Mouse (Mus musculus) limb, embryonic 13.5 days (tissue): ENCODE data around the gene Gm11034. TPM values are rescaled to one million over a fixed set of nuclear protein-coding genes. Genes with fewer than 3 reads are reported as not detected.

Experiments used
- ATAC-seq: fragments of 200-750 bp; cut with Nextera tagmentation; 2 replicates; pipeline ENCODE4 v1.8.0; 2017; ENCODE audit warnings: low read depth, moderate number of reproducible peaks, moderate TSS enrichment; ENCODE audit not compliant: low FRiP score
- H3K27ac ChIP-seq: fragments of 300-500 bp; sonication (generic); 2 replicates; pipeline ENCODE4 v1.5.1; 2015; ENCODE audit warnings: inconsistent platforms, mild to moderate bottlenecking, moderate library complexity
- H3K27me3 ChIP-seq: fragments of 300-500 bp; sonication (generic); 2 replicates; pipeline ENCODE4 v1.6.1; 2015; ENCODE audit warnings: mild to moderate bottlenecking, inconsistent platforms
- H3K36me3 ChIP-seq: fragments of 300-500 bp; sonication (generic); 2 replicates; pipeline ENCODE4 v1.6.1; 2015; ENCODE audit warnings: inconsistent platforms, mild to moderate bottlenecking, moderate library complexity
- H3K4me1 ChIP-seq: fragments of 300-500 bp; sonication (generic); 2 replicates; pipeline ENCODE4 v1.6.1; 2015; ENCODE audit warnings: inconsistent platforms
- H3K4me2 ChIP-seq: fragments of 300-500 bp; sonication (generic); replicated peaks from 2 replicates; pipeline ENCODE4 v1.6.1; 2015; ENCODE audit warnings: inconsistent platforms, mild to moderate bottlenecking, moderate library complexity
- H3K4me3 ChIP-seq: fragments of 300-500 bp; sonication (generic); 2 replicates; pipeline ENCODE4 v1.5.1; 2015; ENCODE audit warnings: moderate library complexity, mild to moderate bottlenecking, inconsistent platforms
- H3K9ac ChIP-seq: fragments of 300-500 bp; sonication (generic); 2 replicates; pipeline ENCODE4 v1.6.1; 2015; ENCODE audit warnings: mild to moderate bottlenecking, inconsistent platforms
- H3K9me3 ChIP-seq: fragments of 300-500 bp; sonication (generic); 2 replicates; pipeline ENCODE4 v1.6.1; 2016; ENCODE audit warnings: inconsistent platforms
- WGBS: fragments of 180-500 bp; shearing (Covaris S2); methylation state at CpG from one replicate; pipeline ENCODE4 v1.1.7; 2015; 5-methylcytosine and 5-hydroxymethylcytosine counted together
- polyA plus RNA-seq: library from polyadenylated mRNA; unstranded; fragments of >200 nt; fragmentation: Nextera tagmentation; extraction: Ambion mirVana; gene quantifications from 2 replicates; pipeline ENCODE4 v1.2.1, GENCODE M21; 2015

Gm11034 gene
- polyA plus RNA-seq: not detected in 2 replicates

GRCm38 (mm10) chr8:72213536-72213935, at the start of gene Gm11034:
Gene Gm11034, minus strand, starts transcription at chr8:72213636.
- Histone ChIP-seq H3K4me1 (no peaks in the 10 kb centered on the region), H3K4me3 (no peak within 1 kb of the TSS), H3K27me3 (no peaks in the 10 kb centered on the region), H3K36me3 (no peaks in the 10 kb centered on the region), H3K27ac (no peak within 1 kb of the TSS), H3K4me2 (no peak within 1 kb of the TSS), H3K9me3 (no peaks in the 10 kb centered on the region), H3K9ac (no peak within 1 kb of the TSS)
- no peak for ATAC-seq
- 83% methylated on average over 4 of the region's 4 CpGs for WGBS

- 83% methylated on average over 2 of the region's 2 CpGs for WGBS
- no peaks in the 10 kb centered on the region for H3K36me3 ChIP-seq
- H3K9ac ChIP-seq: no peak overlapping the region
- peaks cover 5% of the 10 kb centered on the region; the same call in 1 of the 2 replicates for H3K4me1 ChIP-seq
- no peak overlapping the region for H3K27ac ChIP-seq
- H3K4me3 ChIP-seq: no peak overlapping the region
- H3K27me3 ChIP-seq: no peaks in the 10 kb centered on the region
- H3K9me3 ChIP-seq: no peaks in the 10 kb centered on the region
- no peak for ATAC-seq
- H3K4me2 ChIP-seq: no peak overlapping the region
These were observed 49.3 kb upstream of the Gm11034 start for GRCm38 (mm10) chr8:72262756-72263155.

GRCm38 (mm10) chr8:72261872-72262271, 48.4 kb upstream of the Gm11034 start:
- Histone ChIP-seq H3K4me1 (peaks cover 5% of the 10 kb centered on the region; the same call in 1 of the 2 replicates), H3K4me3 (no peak overlapping the region), H3K36me3 (peaks cover 2% of the 10 kb centered on the region), H3K9ac (no peak overlapping the region), H3K9me3 (no peaks in the 10 kb centered on the region), H3K27ac (no peak overlapping the region), H3K27me3 (no peaks in the 10 kb centered on the region), H3K4me2 (no peak overlapping the region)
- 54% methylated on average over 5 of the region's 5 CpGs for WGBS
- no peak for ATAC-seq

GRCm38 (mm10) chr8:72261431-72261830, 48.0 kb upstream of the Gm11034 start:
- Histone ChIP-seq H3K4me2 (no peak overlapping the region), H3K27me3 (no peaks in the 10 kb centered on the region), H3K4me3 (no peak overlapping the region), H3K9ac (no peak overlapping the region), H3K9me3 (no peaks in the 10 kb centered on the region), H3K27ac (no peak overlapping the region), H3K4me1 (peaks cover 5% of the 10 kb centered on the region; the same call in 1 of the 2 replicates), H3K36me3 (peaks cover 4% of the 10 kb centered on the region)
- ATAC-seq: no peak

- WGBS: 34% methylated on average over 2 of the region's 2 CpGs
- Histone ChIP-seq H3K36me3 (peaks cover 4% of the 10 kb centered on the region), H3K9me3 (no peaks in the 10 kb centered on the region), H3K4me3 (no peak overlapping the region), H3K4me1 (peaks cover 5% of the 10 kb centered on the region; the same call in 1 of the 2 replicates), H3K27me3 (no peaks in the 10 kb centered on the region), H3K27ac (no peak overlapping the region), H3K9ac (no peak overlapping the region), H3K4me2 (no peak overlapping the region)
- ATAC-seq: no peak
These were observed 47.6 kb upstream of the Gm11034 start for GRCm38 (mm10) chr8:72261019-72261418.

GRCm38 (mm10) chr8:72260585-72260984, 47.1 kb upstream of the Gm11034 start:
- Histone ChIP-seq H3K27me3 (no peaks in the 10 kb centered on the region), H3K4me2 (no peak overlapping the region), H3K27ac (no peak overlapping the region), H3K36me3 (peaks cover 8% of the 10 kb centered on the region), H3K4me1 (peaks cover 5% of the 10 kb centered on the region; the same call in 1 of the 2 replicates), H3K4me3 (no peak overlapping the region), H3K9me3 (no peaks in the 10 kb centered on the region), H3K9ac (no peak overlapping the region)
- WGBS: 43% methylated on average over 4 of the region's 4 CpGs
- no peak for ATAC-seq

- Histone ChIP-seq H3K36me3 (peaks cover 15% of the 10 kb centered on the region), H3K4me1 (peaks cover 5% of the 10 kb centered on the region; the same call in 1 of the 2 replicates), H3K9ac (no peak overlapping the region), H3K27ac (no peak overlapping the region), H3K27me3 (no peaks in the 10 kb centered on the region), H3K4me3 (no peak overlapping the region), H3K9me3 (no peaks in the 10 kb centered on the region), H3K4me2 (no peak overlapping the region)
- no peak for ATAC-seq
- 83% methylated on average over 2 of the region's 2 CpGs for WGBS
These were observed 46.4 kb upstream of the Gm11034 start for GRCm38 (mm10) chr8:72259862-72260261.

GRCm38 (mm10) chr8:72257902-72258238, 44.4 kb upstream of the Gm11034 start:
- H3K36me3 ChIP-seq: peaks cover 33% of the 10 kb centered on the region
- H3K27me3 ChIP-seq: no peaks in the 10 kb centered on the region
- 83% methylated on average over 1 of the region's 1 CpGs for WGBS
- no peak for ATAC-seq
- no peak overlapping the region for H3K4me3 ChIP-seq
- H3K9ac ChIP-seq: no peak overlapping the region
- no peaks in the 10 kb centered on the region for H3K9me3 ChIP-seq
- peaks cover 5% of the 10 kb centered on the region; the same call in 1 of the 2 replicates for H3K4me1 ChIP-seq
- H3K27ac ChIP-seq: no peak overlapping the region
- H3K4me2 ChIP-seq: no peak overlapping the region

- no peaks in the 10 kb centered on the region for H3K27me3 ChIP-seq
- WGBS: 52% methylated on average over 7 of the region's 7 CpGs
- H3K4me1 ChIP-seq: peaks cover 5% of the 10 kb centered on the region; the same call in 1 of the 2 replicates
- no peak overlapping the region for H3K4me2 ChIP-seq
- no peak; the same call in 1 of the 2 replicates for ATAC-seq
- H3K36me3 ChIP-seq: peaks cover 39% of the 10 kb centered on the region
- no peak overlapping the region for H3K4me3 ChIP-seq
- no peak overlapping the region for H3K27ac ChIP-seq
- H3K9me3 ChIP-seq: no peaks in the 10 kb centered on the region
- H3K9ac ChIP-seq: no peak overlapping the region
These were observed 43.9 kb upstream of the Gm11034 start for GRCm38 (mm10) chr8:72257171-72257901.

GRCm38 (mm10) chr8:72244610-72245009, 31.2 kb upstream of the Gm11034 start:
- no peak for ATAC-seq
- peaks cover 13% of the 10 kb centered on the region for H3K4me1 ChIP-seq
- H3K4me3 ChIP-seq: no peak overlapping the region

GRCm38 (mm10) chr8:72242226-72242625, 28.8 kb upstream of the Gm11034 start:
- 93% methylated on average over 1 of the region's 1 CpGs for WGBS
- peaks cover 15% of the 10 kb centered on the region for H3K4me1 ChIP-seq
- no peak for ATAC-seq

More at GRCm38 (mm10) chr8:72244610-72245009, 31.2 kb upstream of the Gm11034 start:
- Histone ChIP-seq H3K36me3 (peaks cover 36% of the 10 kb centered on the region), H3K9ac (no peak overlapping the region), H3K27ac (no peak overlapping the region), H3K4me2 (no peak overlapping the region), H3K9me3 (no peaks in the 10 kb centered on the region), H3K27me3 (no peaks in the 10 kb centered on the region)
- WGBS: 74% methylated on average over 2 of the region's 2 CpGs

GRCm38 (mm10) chr8:72240951-72241350, 27.5 kb upstream of the Gm11034 start:
- H3K4me2 ChIP-seq: peak overlapping the region; percentile 73
- 77% methylated on average over 7 of the region's 7 CpGs for WGBS
- no peak for ATAC-seq

More at GRCm38 (mm10) chr8:72242226-72242625, 28.8 kb upstream of the Gm11034 start:
- H3K9me3 ChIP-seq: no peaks in the 10 kb centered on the region
- no peak overlapping the region for H3K27ac ChIP-seq
- H3K4me3 ChIP-seq: no peak overlapping the region
- no peak overlapping the region for H3K4me2 ChIP-seq
- peaks cover 24% of the 10 kb centered on the region for H3K36me3 ChIP-seq
- H3K9ac ChIP-seq: no peak overlapping the region
- no peaks in the 10 kb centered on the region for H3K27me3 ChIP-seq

GRCm38 (mm10) chr8:72240403-72240763, 26.9 kb upstream of the Gm11034 start:
- Histone ChIP-seq H3K36me3 (peaks cover 12% of the 10 kb centered on the region), H3K27ac (peak overlapping the region; percentile 94), H3K4me3 (peak overlapping the region; percentile 63), H3K9me3 (no peaks in the 10 kb centered on the region), H3K9ac (peak overlapping the region; percentile 71), H3K4me2 (peak overlapping the region; percentile 73), H3K4me1 (peaks cover 15% of the 10 kb centered on the region), H3K27me3 (no peaks in the 10 kb centered on the region)
- 1% methylated on average over 24 of the region's 24 CpGs for WGBS
- no peak for ATAC-seq

More at GRCm38 (mm10) chr8:72240951-72241350, 27.5 kb upstream of the Gm11034 start:
- H3K4me1 ChIP-seq: peaks cover 15% of the 10 kb centered on the region
- peak overlapping the region; percentile 63 for H3K4me3 ChIP-seq
- no peaks in the 10 kb centered on the region for H3K9me3 ChIP-seq
- peak overlapping the region; percentile 71 for H3K9ac ChIP-seq
- peaks cover 12% of the 10 kb centered on the region for H3K36me3 ChIP-seq
- H3K27ac ChIP-seq: no peak overlapping the region
- no peaks in the 10 kb centered on the region for H3K27me3 ChIP-seq
